Mouse (Mus musculus): ENCODE measurements around the gene Git2.

- TF ChIP-seq CTCF (IDR thresholded peaks at IDR 0.05; ENCODE audit: borderline replicate concordance, control insufficient read depth, extremely low read depth, insufficient read depth, low read length, poor library complexity): no peak
- no peak for TF ChIP-seq POLR2A (IDR thresholded peaks at IDR 0.05; ENCODE audit: control insufficient read depth, extremely low read depth, insufficient read depth, low read length, poor library complexity)
These were observed 25.0 kb downstream of the Git2 start for GRCm38 (mm10) chr5:114750325-114750724.

Measured in thymus, adult 2 months (tissue).